Mouse (Mus musculus): ENCODE measurements around the gene Ogg1.

- TF ChIP-seq CTCF (IDR thresholded peaks at IDR 0.05; ENCODE audit: extremely low read depth, insufficient read depth, low read length) = no peak
- TF ChIP-seq POLR2A (IDR thresholded peaks at IDR 0.05; ENCODE audit: extremely low read depth, insufficient read depth, low read length) = no peak
Observed at GRCm38 (mm10) chr6:113336852-113337620, 10.3 kb downstream of the Ogg1 start.
